Mouse (Mus musculus) bone marrow macrophage, adult 2 months (primary cell): ENCODE results near the gene Tufm.

Experiments
- CTCF ChIP-seq: IDR thresholded peaks from 2 replicates; pipeline ENCODE4 v1.5.1; 2012; ENCODE audit warnings: low read depth, mild to moderate bottlenecking, low read length, moderate library complexity
- POLR2A ChIP-seq: IDR thresholded peaks from 2 replicates; pipeline ENCODE4 v1.6.1; 2012; ENCODE audit warnings: mild to moderate bottlenecking, low read depth, low read length, borderline replicate concordance

- no peak for TF ChIP-seq CTCF
- TF ChIP-seq POLR2A: no peak
These were observed 12.6 kb upstream of the Tufm start for GRCm38 (mm10) chr7:126474486-126474955.
